Mouse (Mus musculus) liver, embryonic 14.5 days (tissue): ENCODE results near the gene Celf2. TPM values are rescaled to one million over a fixed set of nuclear protein-coding genes. Genes with fewer than 3 reads are reported as not detected.

Source experiments
- ATAC-seq: fragments of 200-750 bp; cut with Nextera tagmentation; 2 replicates; pipeline ENCODE4 v1.8.0; 2017; ENCODE audit warnings: moderate number of reproducible peaks, mild to moderate bottlenecking, moderate library complexity; ENCODE audit not compliant: insufficient read depth
- DNase-seq, 3 experiments: peaks; one replicate each; pipeline ENCODE4 v3.0.0-alpha.2; 2012 to 2013; ENCODE audit warnings: low read depth in 3 of 3, low spot score in 3 of 3
- H3K27ac ChIP-seq: fragments of 300-500 bp; sonication (generic); 2 replicates; pipeline ENCODE4 v1.5.1; 2014; ENCODE audit warnings: moderate library complexity, mild to moderate bottlenecking, control low read depth, inconsistent platforms
- H3K27me3 ChIP-seq: fragments of 300-500 bp; sonication (generic); 2 replicates; pipeline ENCODE4 v1.6.1; 2014; ENCODE audit warnings: mild to moderate bottlenecking, low read length, moderate library complexity; ENCODE audit not compliant: control insufficient read depth, insufficient read depth
- H3K36me3 ChIP-seq: fragments of 300-500 bp; sonication (generic); replicated peaks from 2 replicates; pipeline ENCODE4 v1.6.1; 2014; ENCODE audit warnings: low read depth; ENCODE audit not compliant: control insufficient read depth, insufficient read depth
- H3K4me1 ChIP-seq, 2 experiments: fragments of 200-500 bp in 1 of 2; fragments of 300-500 bp in 1 of 2; sonication (generic) in 1 of 2; replicated peaks; 2 replicates each; pipeline ENCODE4 v1.6.1; 2012 to 2014; ENCODE audit warnings: antibody characterized with exemption in 1 of 2, inconsistent platforms in 1 of 2, low read length in 1 of 2; ENCODE audit not compliant: control insufficient read depth in 2 of 2, insufficient read depth in 2 of 2
- H3K4me2 ChIP-seq: fragments of 300-500 bp; sonication (generic); 2 replicates; pipeline ENCODE4 v1.6.1; 2014; ENCODE audit warnings: low read depth, mild to moderate bottlenecking, control low read depth, moderate library complexity
- H3K4me3 ChIP-seq, 2 experiments: fragments of 200-500 bp in 1 of 2; fragments of 300-500 bp in 1 of 2; sonication (generic) in 1 of 2; 2 replicates each; pipeline ENCODE4 v1.5.1; 2012 to 2014; ENCODE audit warnings: low read depth in 2 of 2, low read length in 2 of 2, mild to moderate bottlenecking in 2 of 2, control low read depth in 1 of 2, inconsistent platforms in 1 of 2, moderate library complexity in 1 of 2; ENCODE audit not compliant: insufficient read depth in 1 of 2
- H3K9ac ChIP-seq: fragments of 300-500 bp; sonication (generic); replicated peaks from 2 replicates; pipeline ENCODE4 v1.6.1; 2014; ENCODE audit warnings: mild to moderate bottlenecking, control low read depth, moderate library complexity
- H3K9me3 ChIP-seq: fragments of 300-500 bp; sonication (generic); 2 replicates; pipeline ENCODE4 v1.6.1; 2016; ENCODE audit warnings: low read length, mixed read lengths; ENCODE audit not compliant: control insufficient read depth
- CTCF ChIP-seq: IDR thresholded peaks from 2 replicates; pipeline ENCODE4 v1.5.1; 2016; ENCODE audit warnings: antibody characterized with exemption, low read depth, control low read depth
- EP300 ChIP-seq: IDR thresholded peaks from 2 replicates; pipeline ENCODE4 v1.6.1; 2016; ENCODE audit warnings: antibody characterized with exemption, low read depth
- WGBS: fragments of 180-500 bp; shearing (Covaris S2); extraction: QIAGEN DNeasy Blood & Tissue Kit; methylation state at CpG from one replicate; pipeline ENCODE4 v1.1.7; 2014; ENCODE audit not compliant: insufficient replicate concordance; 5-methylcytosine and 5-hydroxymethylcytosine counted together
- polyA plus RNA-seq, 2 experiments: library from polyadenylated mRNA; depleted of rRNA in 1 of 2; stranded (reverse) in 1 of 2; unstranded in 1 of 2; fragments of >200 nt; fragmentation: Nextera tagmentation in 1 of 2; extraction: Ambion mirVana in 1 of 2; gene quantifications; 2 replicates each; pipeline versions ENCODE4 v1.2.1 to v1.2.3; 2012 to 2014

The Celf2 gene
- polyA plus RNA-seq, 2 experiments: 3.9 to 7.8 TPM

- Histone ChIP-seq H3K9me3 (no peaks in the 10 kb centered on the region), H3K36me3 (no peaks in the 10 kb centered on the region), H3K9ac (no peak overlapping the region), H3K4me2 (no peak overlapping the region), H3K4me3 (no peak overlapping the region), H3K4me1 (no peaks in the 10 kb centered on the region), H3K27me3 (no peaks in the 10 kb centered on the region), H3K27ac (no peak overlapping the region)
- no peak for ATAC-seq
- no peak for TF ChIP-seq CTCF
- TF ChIP-seq EP300: no peak
- no peak for DNase-seq
- 71% methylated on average over 16 of the region's 16 CpGs for WGBS
Measured at GRCm38 (mm10) chr2:6523261-6523923, 986.0 kb downstream of the Celf2 start.

GRCm38 (mm10) chr2:6522411-6522810 is 987.0 kb downstream of the Celf2 start:
- Histone ChIP-seq H3K27me3 (no peaks in the 10 kb centered on the region), H3K27ac (no peak overlapping the region), H3K4me1 (no peaks in the 10 kb centered on the region), H3K4me2 (no peak overlapping the region), H3K9ac (no peak overlapping the region), H3K9me3 (no peaks in the 10 kb centered on the region), H3K36me3 (no peaks in the 10 kb centered on the region), H3K4me3 (no peak overlapping the region)
- ATAC-seq: no peak
- no peak for TF ChIP-seq EP300
- no peak for TF ChIP-seq CTCF
- DNase-seq: no peak
- 73% methylated on average over 4 of the region's 4 CpGs for WGBS

GRCm38 (mm10) chr2:6513176-6513575 is 996.2 kb downstream of the Celf2 start:
- no peaks in the 10 kb centered on the region for H3K9me3 ChIP-seq
- DNase-seq (no peak), ATAC-seq (no peak)
- no peaks in the 10 kb centered on the region for H3K4me1 ChIP-seq
- no peaks in the 10 kb centered on the region for H3K27me3 ChIP-seq
- TF ChIP-seq CTCF (no peak), EP300 (no peak)
- H3K9ac ChIP-seq: no peak overlapping the region
- no peak overlapping the region for H3K4me2 ChIP-seq
- H3K4me3 ChIP-seq: no peak overlapping the region
- 54% methylated on average over 7 of the region's 7 CpGs for WGBS
- no peak overlapping the region for H3K27ac ChIP-seq
- H3K36me3 ChIP-seq: no peaks in the 10 kb centered on the region

DNA sequence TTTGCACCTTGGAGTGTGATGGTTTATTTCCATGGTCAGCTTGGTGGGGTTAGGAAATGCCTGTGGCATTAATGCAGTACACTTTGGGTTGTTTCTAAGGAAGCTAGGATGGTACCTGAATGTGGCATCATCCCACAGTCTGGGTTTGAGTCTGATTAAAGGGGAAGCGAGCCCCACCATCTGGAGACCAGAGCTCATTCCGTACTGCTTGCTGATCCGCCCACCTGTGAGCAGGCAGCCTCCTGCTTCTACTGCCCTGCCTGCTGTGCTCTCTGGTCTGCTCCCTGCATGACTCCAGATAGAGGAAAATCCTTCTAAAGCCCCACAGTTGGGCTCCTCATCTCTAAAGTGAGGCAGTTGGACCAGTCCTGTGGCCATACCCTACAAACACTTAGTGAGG is 1002.3 kb downstream of the Celf2 start:
- Histone ChIP-seq H3K9ac (no peak overlapping the region), H3K36me3 (no peaks in the 10 kb centered on the region), H3K27ac (no peak overlapping the region), H3K9me3 (no peaks in the 10 kb centered on the region), H3K4me3 (no peak overlapping the region), H3K27me3 (no peaks in the 10 kb centered on the region), H3K4me2 (no peak overlapping the region), H3K4me1 (no peaks in the 10 kb centered on the region)
- ATAC-seq (no peak), DNase-seq (no peak)
- 62% methylated on average over 3 of the region's 3 CpGs for WGBS
- TF ChIP-seq CTCF (no peak), EP300 (no peak)

- TF ChIP-seq CTCF (no peak), EP300 (no peak)
- no peaks in the 10 kb centered on the region for H3K27me3 ChIP-seq
- ATAC-seq: no peak
- no peak overlapping the region for H3K4me3 ChIP-seq
- no peak overlapping the region for H3K4me2 ChIP-seq
- no peaks in the 10 kb centered on the region for H3K4me1 ChIP-seq
- H3K9ac ChIP-seq: no peak overlapping the region
- no peaks in the 10 kb centered on the region for H3K36me3 ChIP-seq
- no peak overlapping the region for H3K27ac ChIP-seq
- WGBS: 59% methylated on average over 13 of the region's 13 CpGs
- no peaks in the 10 kb centered on the region for H3K9me3 ChIP-seq
- no peak for DNase-seq
Measured at GRCm38 (mm10) chr2:6505979-6506811, 1003.2 kb downstream of the Celf2 start.
